Mouse (Mus musculus) midbrain, postnatal 0 days (tissue): ENCODE results near the gene Gm10974. TPM values are rescaled to one million over a fixed set of nuclear protein-coding genes. Genes with fewer than 3 reads are reported as not detected.

ENCODE experiments used
- ATAC-seq: fragments of 200-750 bp; cut with Nextera tagmentation; 2 replicates; pipeline ENCODE4 v1.8.0; 2017; ENCODE audit warnings: moderate number of reproducible peaks, mild to moderate bottlenecking, moderate TSS enrichment, moderate library complexity; ENCODE audit not compliant: low FRiP score
- DNase-seq: peaks from one replicate; pipeline ENCODE4 v3.0.0-alpha.2; 2015; ENCODE audit warnings: low spot score
- H3K27ac ChIP-seq: fragments of 300-500 bp; sonication (generic); 2 replicates; pipeline ENCODE4 v1.5.1; 2014; ENCODE audit warnings: low read depth, mild to moderate bottlenecking, low read length, mixed read lengths
- H3K27me3 ChIP-seq: fragments of 300-500 bp; sonication (generic); 2 replicates; pipeline ENCODE4 v1.6.1; 2014; ENCODE audit warnings: low read length, control low read depth, mixed read lengths; ENCODE audit not compliant: insufficient read depth
- H3K36me3 ChIP-seq: fragments of 300-500 bp; sonication (generic); 2 replicates; pipeline ENCODE4 v1.6.1; 2014; ENCODE audit warnings: low read length, control low read depth, mixed read lengths; ENCODE audit not compliant: insufficient read depth
- H3K4me1 ChIP-seq: fragments of 300-500 bp; sonication (generic); 2 replicates; pipeline ENCODE4 v1.6.1; 2014; ENCODE audit warnings: mild to moderate bottlenecking, control low read depth, antibody characterized with exemption, low read length, mixed read lengths; ENCODE audit not compliant: insufficient read depth
- H3K4me2 ChIP-seq: fragments of 300-500 bp; sonication (generic); 2 replicates; pipeline ENCODE4 v1.6.1; 2014; ENCODE audit warnings: low read depth, mild to moderate bottlenecking, low read length, mixed read lengths; ENCODE audit not compliant: poor library complexity, severe bottlenecking
- H3K4me3 ChIP-seq: fragments of 300-500 bp; sonication (generic); 2 replicates; pipeline ENCODE4 v1.5.1; 2014; ENCODE audit warnings: low read depth, mild to moderate bottlenecking, low read length, moderate library complexity
- H3K9ac ChIP-seq: fragments of 300-500 bp; sonication (generic); replicated peaks from 2 replicates; pipeline ENCODE4 v1.6.1; 2014; ENCODE audit warnings: mild to moderate bottlenecking, low read length, moderate library complexity, mixed read lengths; ENCODE audit not compliant: poor library complexity, severe bottlenecking
- H3K9me3 ChIP-seq: fragments of 300-500 bp; sonication (generic); 2 replicates; pipeline ENCODE4 v1.6.1; 2016; ENCODE audit warnings: low read length, control low read depth
- CTCF ChIP-seq: IDR thresholded peaks from 2 replicates; pipeline ENCODE4 v1.5.1; 2016; ENCODE audit warnings: antibody characterized with exemption, mild to moderate bottlenecking
- WGBS: fragments of 180-500 bp; shearing (Covaris S2); extraction: QIAGEN DNeasy Blood & Tissue Kit; methylation state at CpG from one replicate; pipeline ENCODE4 v1.1.7; 2014; 5-methylcytosine and 5-hydroxymethylcytosine counted together
- polyA plus RNA-seq: library from polyadenylated mRNA; unstranded; fragments of >200 nt; fragmentation: Nextera tagmentation; extraction: Ambion mirVana; gene quantifications from 2 replicates; pipeline ENCODE4 v1.2.1, GENCODE M21; 2015
- total RNA-seq: library from RNA; depleted of rRNA; stranded (reverse); fragments of >200 nt; gene quantifications from 2 replicates; pipeline ENCODE4 v1.2.3, GENCODE M21; 2014

The Gm10974 gene
- total and polyA plus RNA-seq, 2 experiments from 2014 or later, result not detected

DNA sequence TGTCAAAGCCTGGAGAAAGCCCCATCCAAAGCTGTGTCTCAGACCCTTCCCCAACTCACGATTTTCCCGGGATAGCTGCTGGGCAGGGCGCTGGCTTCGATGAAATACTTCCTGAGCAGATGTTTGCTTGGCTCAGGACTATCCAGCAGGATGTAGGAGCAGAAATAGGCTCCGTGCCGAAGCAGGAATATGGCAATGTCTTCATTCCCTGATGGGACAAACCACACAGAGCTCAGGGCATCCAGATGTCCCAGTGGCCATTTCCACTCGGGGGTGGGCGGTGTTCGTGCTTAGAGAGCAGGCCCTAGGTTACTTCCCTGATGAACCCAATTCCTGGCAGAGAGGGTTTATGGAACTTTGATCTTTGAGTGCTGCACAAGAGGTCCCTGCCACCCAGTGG is 35.1 kb upstream of the Gm10974 start:
- no peak overlapping the region for H3K27ac ChIP-seq
- TF ChIP-seq CTCF, result no peak
- H3K4me2 ChIP-seq, result no peak overlapping the region
- H3K9ac ChIP-seq, result no peak overlapping the region
- no peaks in the 10 kb centered on the region for H3K27me3 ChIP-seq
- ATAC-seq (no peak), DNase-seq (no peak)
- no peaks in the 10 kb centered on the region for H3K9me3 ChIP-seq
- WGBS, result 83% methylated on average over 9 of the region's 9 CpGs
- H3K4me1 ChIP-seq, result no peaks in the 10 kb centered on the region
- H3K36me3 ChIP-seq, result no peaks in the 10 kb centered on the region
- H3K4me3 ChIP-seq, result no peak overlapping the region

DNA sequence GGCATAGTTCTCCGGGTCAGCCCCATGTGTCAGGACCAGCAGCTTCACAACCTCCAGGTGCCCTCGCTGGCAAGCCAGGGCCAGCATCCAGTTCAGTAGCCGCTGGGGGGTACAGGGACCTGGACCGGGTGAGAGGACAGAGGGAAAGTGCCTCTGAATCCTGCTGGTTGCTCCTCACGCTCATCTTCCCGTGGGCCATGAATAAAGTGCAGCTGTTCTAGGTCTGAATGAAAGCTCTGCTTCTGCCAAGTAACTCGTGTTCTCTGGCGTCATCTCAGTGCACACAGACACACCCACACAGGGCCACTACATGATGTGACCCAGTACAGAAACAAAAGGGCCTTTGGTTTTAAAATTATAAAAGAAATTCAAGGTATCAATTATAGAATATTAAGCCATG is 33.4 kb upstream of the Gm10974 start:
- DNase-seq (no peak), ATAC-seq (no peak)
- Histone ChIP-seq H3K4me3 (no peak overlapping the region), H3K9ac (no peak overlapping the region), H3K4me2 (no peak overlapping the region), H3K27me3 (no peaks in the 10 kb centered on the region), H3K4me1 (no peaks in the 10 kb centered on the region), H3K27ac (no peak overlapping the region), H3K36me3 (no peaks in the 10 kb centered on the region), H3K9me3 (no peaks in the 10 kb centered on the region)
- 88% methylated on average over 8 of the region's 8 CpGs for WGBS
- TF ChIP-seq CTCF, result no peak

DNA sequence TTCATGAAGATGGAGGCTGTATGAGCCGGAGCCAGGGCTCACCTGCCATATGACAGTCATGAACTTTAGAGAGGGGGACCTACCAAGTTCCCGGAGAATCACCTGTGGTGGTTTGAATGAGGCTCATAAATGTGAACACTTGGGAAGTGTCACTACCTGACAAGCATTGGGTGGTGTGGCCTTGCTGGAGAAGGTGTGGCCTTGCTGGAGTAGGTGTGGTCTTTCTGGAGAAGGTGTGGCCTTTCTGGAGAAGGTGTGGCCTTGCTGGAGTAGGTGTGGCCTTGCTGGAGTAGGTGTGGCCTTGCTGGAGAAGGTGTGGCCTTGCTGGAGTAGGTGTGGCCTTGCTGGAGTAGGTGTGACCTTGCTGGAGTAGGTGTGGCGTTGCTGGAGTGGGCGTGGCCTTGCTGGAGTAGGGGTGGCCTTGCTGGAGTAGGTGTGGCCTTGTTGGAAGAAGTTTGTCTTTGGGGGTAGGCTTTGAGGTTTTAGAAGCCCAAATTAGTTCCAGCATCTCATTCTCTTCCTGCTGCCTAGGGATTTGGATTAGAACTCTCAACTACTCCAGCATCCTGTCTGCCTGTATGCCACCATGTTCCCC is 31.7 kb upstream of the Gm10974 start:
- TF ChIP-seq CTCF, result no peak
- H3K27ac ChIP-seq, result no peak overlapping the region
- H3K9ac ChIP-seq, result no peak overlapping the region
- H3K27me3 ChIP-seq, result no peaks in the 10 kb centered on the region
- H3K4me3 ChIP-seq, result no peak overlapping the region
- 90% methylated on average over 4 of the region's 4 CpGs for whole genome bisulfite sequencing
- no peaks in the 10 kb centered on the region for H3K4me1 ChIP-seq
- H3K36me3 ChIP-seq, result no peaks in the 10 kb centered on the region
- H3K4me2 ChIP-seq, result no peak overlapping the region
- H3K9me3 ChIP-seq, result no peaks in the 10 kb centered on the region
- DNase-seq, result no peak
- no peak for ATAC-seq

DNA sequence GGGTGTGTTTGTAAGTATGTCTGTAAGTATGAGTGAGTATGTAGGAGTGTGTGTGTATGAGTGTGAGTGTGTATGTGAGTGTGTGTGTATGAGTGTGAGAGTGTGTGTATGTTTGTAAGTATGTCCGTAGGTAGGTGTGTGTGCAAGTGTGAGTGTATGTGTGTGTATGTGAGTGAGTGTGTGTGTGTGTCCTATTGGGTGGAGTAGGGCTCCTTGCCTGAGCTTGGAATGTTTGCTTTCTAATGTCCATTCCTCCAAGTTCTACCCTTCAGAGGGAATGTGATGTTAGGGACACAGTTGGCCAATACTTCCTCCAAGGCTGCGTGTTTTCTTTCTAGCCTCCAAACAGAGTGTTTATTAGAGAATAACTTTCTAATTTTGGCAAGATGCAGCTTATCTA is 28.8 kb upstream of the Gm10974 start:
- Histone ChIP-seq H3K4me3 (no peak overlapping the region), H3K27me3 (no peaks in the 10 kb centered on the region), H3K4me2 (no peak overlapping the region), H3K9me3 (no peaks in the 10 kb centered on the region), H3K4me1 (no peaks in the 10 kb centered on the region), H3K9ac (no peak overlapping the region), H3K27ac (no peak overlapping the region), H3K36me3 (no peaks in the 10 kb centered on the region)
- 93% methylated on average over 2 of the region's 2 CpGs for WGBS
- DNase-seq (no peak), ATAC-seq (no peak)
- TF ChIP-seq CTCF, result no peak

DNA sequence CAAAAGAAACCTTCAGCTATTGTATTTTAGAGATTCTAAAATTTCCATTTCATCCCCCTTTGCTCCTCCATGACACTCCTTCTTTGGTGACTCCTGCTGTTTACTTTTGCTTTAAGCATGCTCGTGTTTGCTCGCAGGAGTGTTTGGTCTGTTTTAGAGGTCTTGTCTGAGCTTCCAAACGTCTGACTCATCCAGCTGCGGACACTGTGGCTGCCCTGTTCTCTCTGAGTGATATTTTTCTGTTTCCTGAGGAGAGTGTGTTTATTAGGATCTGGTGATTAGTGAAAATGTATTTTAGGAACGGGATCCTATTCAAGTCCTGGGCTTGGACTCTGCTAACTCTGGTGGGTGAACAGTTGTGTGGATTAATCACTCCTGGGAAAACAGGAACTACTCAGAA is 26.1 kb upstream of the Gm10974 start:
- Histone ChIP-seq H3K27ac (no peak overlapping the region), H3K4me3 (no peak overlapping the region), H3K4me2 (no peak overlapping the region), H3K4me1 (no peaks in the 10 kb centered on the region), H3K36me3 (no peaks in the 10 kb centered on the region), H3K9me3 (no peaks in the 10 kb centered on the region), H3K9ac (no peak overlapping the region), H3K27me3 (no peaks in the 10 kb centered on the region)
- no peak for TF ChIP-seq CTCF
- WGBS, result 58% methylated on average over 5 of the region's 5 CpGs
- ATAC-seq, result no peak
- DNase-seq, result no peak

DNA sequence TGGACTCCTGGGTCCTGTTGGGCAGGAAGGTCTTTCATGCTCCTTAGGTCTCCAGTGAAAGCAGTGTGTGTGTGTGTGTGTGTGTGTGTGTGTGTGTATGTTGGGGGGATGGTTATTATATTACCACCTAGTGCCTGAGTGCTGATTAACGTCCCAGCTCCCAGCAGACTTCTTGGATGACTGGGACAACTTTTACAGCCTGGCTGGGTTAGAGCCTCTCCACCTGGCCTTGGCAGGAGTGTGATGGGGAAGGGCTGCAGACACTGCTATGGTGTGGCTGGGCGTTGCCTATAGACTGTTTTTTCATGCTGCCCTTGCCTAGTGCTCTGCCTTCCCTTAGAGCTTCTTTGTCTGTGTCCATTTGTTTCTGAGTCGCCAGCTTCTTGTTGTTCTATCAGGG is 25.7 kb upstream of the Gm10974 start:
- 52% methylated on average over 3 of the region's 3 CpGs for WGBS
- no peaks in the 10 kb centered on the region for H3K27me3 ChIP-seq
- no peaks in the 10 kb centered on the region for H3K36me3 ChIP-seq
- no peak overlapping the region for H3K27ac ChIP-seq
- H3K9me3 ChIP-seq, result no peaks in the 10 kb centered on the region
- H3K4me2 ChIP-seq, result no peak overlapping the region
- H3K4me1 ChIP-seq, result no peaks in the 10 kb centered on the region
- DNase-seq (no peak), ATAC-seq (no peak)
- TF ChIP-seq CTCF, result no peak
- H3K4me3 ChIP-seq, result no peak overlapping the region
- H3K9ac ChIP-seq, result no peak overlapping the region
